Mouse (Mus musculus): ENCODE data around the gene Morn3.

Gene Morn3

DNA sequence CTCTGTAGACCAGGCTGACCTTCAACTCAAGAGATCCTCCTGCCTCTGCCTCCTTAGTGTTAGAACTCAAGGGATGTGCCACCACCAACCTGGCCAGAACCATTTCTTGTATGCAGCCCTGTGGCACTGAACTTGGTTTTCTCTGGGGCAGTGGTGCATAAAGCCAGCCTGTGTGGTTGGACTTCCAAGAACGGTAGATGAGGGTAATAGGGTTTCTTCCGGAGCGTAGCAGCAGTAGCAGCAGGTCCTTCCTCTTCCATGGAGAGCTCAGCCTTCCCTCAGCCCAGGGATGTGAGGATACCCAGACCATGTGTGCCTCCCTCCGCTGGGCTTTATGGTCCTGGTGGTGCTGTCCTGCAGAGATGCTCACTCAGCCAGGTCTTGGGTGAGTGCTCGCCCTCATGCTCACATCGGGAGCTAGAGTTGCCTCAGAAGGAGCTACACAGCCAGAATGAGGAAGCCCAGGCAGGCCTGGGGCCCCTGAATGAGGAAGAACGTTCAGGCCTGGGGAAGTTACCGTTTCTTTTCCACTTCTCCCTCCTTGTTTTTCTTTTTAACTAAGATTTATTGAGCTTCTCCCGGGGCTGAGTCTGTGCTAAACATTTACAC, 21.7 kb downstream of the Morn3 start:
- DNase-seq (ENCODE audit: low read depth, low spot score): no peak

DNA sequence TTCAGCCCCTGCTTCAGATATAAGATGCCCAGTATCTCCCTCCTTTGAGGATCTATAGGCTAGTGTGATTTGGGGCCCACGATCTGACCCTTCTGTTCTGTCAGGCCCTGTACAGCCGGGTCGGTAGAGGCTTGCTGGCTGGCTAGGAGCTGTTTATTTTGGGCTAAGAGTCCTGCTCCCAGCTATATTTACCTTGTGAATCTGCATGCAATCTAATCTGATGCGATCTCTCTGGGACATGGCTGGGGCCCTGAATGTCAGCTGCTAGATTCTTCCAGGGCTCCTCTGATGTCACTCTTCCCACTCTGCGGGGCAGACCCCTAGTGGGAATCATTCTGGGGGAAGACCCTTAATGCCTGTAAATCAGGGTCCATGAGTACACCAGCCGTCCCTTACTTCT, 22.5 kb downstream of the Morn3 start:
- no peak for DNase-seq (ENCODE audit: low read depth, low spot score)

DNA sequence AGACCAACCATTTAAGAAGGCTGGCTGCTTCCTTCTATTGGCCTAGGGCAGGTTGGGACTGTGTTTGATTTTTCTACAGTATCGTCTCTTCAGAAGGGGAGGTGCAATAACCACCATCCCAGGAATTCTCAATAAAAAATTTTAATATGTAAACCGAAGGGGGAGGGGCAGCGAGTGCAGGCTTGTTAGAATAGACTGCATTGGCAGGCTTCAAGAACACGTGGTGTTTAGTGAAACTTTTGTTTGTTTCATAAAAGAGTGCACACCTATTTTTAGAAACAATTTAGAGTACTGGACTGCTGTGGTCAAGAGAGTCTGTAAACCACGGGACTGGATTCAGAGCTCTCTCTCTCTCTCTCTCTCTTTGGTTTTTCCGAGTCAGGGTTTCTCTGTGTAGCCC, 23.8 kb downstream of the Morn3 start:
- no peak for DNase-seq (ENCODE audit: low read depth, low spot score)

DNA sequence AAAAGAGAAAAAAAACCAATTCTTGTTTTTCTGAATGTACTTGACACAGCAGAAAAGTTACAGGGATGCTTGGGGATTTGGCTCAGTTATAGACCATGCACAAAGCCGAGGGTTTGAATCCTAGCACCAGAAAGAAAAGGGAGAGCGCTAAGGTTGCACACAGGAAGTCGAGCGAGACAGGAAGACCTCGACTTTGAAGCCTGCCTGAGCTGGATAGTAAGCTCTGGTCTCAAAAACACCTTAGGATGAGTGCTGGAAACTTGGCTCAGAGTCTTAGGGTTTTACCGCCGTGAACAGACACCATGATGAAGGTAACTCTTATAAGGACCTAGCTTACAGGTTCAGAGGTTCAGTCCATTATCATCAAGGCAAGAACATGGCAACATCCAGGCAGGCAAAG, 25.4 kb downstream of the Morn3 start:
- DNase-seq (ENCODE audit: low read depth, low spot score): no peak

DNA sequence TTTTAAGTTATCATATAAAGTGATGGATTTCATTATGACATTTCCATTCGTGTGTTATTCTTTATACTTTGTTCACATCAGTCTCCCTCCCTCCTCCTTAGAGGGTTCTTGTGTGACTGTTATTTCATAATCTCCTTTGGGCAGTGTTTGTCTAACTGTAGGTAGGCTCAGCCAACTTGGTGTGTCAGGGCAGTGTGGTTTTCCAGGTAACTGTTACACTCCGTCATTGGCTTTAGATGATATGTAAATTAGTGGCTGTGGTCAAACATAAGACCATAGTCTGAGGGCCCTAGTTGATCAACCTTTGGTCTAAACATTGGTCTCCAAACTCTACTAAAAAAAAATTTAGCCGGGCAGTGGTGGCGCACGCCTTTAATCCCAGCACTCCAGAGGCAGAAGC, 26.4 kb downstream of the Morn3 start:
- DNase-seq (ENCODE audit: low read depth, low spot score): no peak

DNA sequence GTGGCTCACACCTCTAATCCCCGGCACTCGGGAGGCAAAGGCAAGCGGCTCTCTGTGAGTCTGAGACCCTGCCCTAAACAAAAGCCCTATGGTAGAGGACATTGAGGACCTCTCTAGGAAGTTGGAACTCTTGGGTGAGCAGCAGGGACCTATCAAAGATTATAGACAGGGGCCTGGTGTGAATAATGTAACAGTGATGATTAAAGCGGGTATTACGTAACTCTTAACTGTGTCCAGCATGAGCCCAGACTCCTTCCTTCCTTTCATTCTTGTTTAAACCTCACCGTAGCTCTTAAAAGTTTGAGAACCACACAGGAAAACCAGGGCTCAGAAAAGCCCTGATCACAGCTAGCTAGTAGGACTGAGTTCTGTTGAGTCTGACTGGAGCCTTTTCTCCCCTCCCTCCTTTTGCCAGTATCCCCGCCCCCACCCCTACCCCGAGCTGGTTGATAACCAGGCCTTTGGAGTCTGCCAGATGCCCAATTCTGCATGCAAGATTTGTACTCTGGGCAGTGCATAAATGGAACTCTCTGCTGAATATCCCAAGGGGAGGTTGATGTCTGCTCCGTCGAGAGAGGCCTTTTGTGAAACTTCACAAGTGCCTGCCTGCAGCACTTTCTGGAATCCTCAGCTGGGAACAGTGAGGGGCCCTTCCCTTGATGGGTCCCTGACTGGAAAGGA, 27.3 kb downstream of the Morn3 start:
- no peak for DNase-seq (ENCODE audit: low read depth, low spot score)

DNA sequence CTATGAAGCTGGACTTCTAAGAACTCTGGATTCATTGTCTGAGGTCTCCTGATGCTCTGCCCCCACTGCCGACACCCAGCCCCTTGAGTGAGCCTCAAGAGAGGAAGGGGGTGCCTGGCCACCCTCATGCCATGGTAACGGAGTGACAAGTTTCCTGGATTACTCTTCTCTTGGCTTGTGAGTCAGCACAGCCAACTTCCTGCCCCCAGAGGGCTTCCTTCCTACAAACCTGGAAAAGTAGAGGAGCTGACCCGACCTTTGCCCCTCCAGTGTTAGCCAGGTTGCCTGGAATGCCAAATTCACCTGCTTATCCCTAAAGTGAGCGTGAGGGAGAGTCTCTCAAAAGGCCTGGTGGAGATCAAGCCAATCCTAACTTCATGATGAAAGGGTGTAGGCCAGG, 29.3 kb downstream of the Morn3 start:
- no peak for DNase-seq (ENCODE audit: low read depth, low spot score)

DNA sequence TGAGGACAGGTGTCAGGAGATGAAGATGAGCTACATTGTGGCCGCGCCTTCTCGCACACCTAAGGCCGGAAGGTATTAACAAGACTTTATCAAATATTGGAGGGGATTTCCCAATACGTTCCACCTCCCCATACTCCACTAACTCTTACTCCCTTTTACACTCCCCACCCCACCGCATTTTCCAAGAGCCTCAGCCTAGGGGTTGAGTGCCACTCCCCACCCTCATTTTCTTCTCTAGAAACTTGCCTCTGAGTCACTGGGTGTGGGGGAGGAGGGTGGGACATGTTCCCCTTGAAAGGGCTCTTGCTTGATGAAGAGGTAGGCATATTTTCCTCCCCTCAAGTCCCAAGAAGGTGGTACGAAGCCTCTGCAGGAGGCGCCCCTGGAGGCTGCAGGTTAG, 30.9 kb downstream of the Morn3 start:
- DNase-seq (ENCODE audit: low read depth, low spot score): no peak

DNA sequence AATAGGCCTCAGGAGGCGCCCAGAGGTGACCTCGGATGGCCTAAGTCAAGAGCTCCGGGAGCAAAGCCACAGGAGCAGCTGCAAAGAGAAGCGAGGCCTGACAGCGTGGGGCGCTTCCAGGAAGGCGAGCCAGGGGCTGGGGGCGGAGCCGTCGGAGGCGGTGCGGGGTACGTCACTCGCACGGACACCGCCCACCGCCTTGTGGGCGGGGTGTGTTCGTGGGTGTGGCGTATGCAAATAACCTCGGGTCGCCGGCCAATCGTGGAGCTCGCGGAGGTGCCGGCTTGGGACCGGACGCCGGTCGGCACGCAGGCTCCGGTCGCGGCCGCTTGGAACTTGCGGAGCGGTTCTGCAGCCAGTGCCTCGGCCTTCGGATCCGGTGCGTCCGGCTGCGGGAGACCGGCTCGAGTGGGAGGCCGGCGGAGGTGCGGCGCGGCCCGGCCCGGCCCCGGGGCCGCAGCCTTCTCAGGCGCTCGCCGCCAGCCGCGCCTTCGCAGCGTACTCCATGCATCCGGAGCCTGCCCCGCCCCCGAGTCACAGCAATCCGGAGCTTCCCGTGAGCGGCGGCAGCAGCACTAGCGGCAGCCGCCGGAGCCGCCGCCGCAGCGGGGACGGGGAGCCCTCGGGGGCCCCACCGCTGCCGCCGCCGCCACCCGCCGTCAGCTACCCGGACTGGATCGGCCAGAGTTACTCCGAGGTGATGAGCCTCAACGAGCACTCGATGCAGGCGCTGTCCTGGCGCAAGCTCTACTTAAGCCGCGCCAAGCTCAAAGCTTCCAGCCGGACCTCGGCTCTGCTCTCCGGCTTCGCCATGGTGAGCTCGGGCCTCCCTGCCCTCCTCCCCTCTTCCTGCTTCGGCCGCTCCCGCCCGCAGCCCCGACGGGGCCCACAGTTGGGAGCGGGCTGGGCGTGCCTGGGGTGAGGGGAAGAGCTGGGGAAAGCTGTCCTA, 31.8 kb downstream of the Morn3 start, which contains the start of gene Orai1:
Gene Orai1 (plus strand): TSS at position 322 of the 949 bp plus-strand sequence.
- peak; percentile 96 for DNase-seq (ENCODE audit: low read depth, low spot score)

DNA sequence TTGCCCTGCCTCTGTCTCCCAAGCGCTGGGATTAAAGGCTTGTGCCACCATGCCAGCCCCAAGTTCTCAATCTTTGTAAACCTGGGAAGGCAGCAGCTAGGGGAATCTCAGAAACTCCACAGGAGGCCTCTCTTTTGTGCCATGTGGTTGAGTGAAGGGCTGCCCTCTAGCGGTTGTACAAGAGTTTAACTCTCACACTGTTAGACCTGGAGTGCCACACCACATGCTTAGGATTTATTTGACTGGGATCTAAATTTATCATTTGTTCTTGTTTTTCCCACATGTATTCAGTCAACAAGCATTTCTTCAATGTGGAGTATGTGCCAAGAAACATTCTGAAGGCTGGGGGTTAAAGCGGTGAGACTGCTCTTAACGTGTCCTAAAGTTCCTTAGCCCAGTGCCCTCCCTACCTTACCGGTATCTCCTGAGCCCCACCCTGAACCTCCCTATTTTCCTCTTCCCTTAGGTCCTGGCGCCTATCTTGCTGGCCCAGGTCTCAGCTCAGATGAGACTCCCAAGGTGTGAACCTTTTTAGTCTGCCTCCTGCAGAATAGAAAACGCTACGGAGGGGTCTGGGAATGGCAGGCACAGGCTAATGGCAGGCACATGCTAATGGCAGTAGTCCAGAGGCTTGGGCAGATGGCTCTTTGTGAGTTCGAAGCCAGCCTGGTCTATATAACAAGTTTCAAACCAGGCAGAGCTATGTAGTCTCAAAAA, 33.1 kb downstream of the Morn3 start:
- peak; percentile 62 for DNase-seq (ENCODE audit: low read depth, low spot score)

DNA sequence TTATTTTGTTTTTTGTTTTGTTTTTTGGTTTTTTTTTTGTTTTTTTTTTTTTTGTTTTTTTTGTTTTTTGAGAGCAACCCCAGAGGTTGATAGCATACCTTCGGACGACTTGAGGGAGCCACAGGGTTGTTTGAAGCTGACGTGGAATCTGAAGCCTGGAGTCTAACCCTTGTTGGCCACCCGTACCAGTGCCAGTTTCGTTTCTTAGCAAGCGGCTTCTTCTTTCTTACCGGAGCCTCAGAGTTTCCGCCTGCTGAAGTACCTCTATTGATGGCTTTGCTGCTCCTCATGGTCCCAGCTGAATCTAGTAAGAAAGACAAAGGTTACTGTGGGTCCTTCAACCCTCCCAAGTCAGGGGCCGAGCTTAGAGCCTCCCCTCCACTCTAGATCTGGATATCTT, 35.1 kb downstream of the Morn3 start:
- DNase-seq (ENCODE audit: low read depth, low spot score): no peak

DNA sequence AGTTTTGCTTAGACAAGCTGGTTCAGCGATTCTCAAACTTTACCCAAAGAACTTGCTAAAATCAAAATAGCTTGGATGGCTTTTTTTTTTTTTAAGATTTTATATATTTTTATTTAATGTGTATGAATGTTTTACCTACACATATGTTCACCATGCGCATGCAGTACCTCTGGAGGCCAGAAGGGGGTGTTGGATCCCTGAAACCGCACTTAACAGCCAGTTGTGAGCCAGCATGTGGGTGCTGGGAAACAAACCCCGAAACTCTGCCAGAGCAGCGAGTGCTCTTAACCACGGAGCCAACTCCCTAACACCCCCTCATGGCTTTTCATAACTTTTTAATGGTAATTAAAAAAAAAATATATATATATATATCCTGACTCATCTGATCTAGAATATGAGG, 36.0 kb downstream of the Morn3 start:
- DNase-seq (ENCODE audit: low read depth, low spot score): no peak

DNA sequence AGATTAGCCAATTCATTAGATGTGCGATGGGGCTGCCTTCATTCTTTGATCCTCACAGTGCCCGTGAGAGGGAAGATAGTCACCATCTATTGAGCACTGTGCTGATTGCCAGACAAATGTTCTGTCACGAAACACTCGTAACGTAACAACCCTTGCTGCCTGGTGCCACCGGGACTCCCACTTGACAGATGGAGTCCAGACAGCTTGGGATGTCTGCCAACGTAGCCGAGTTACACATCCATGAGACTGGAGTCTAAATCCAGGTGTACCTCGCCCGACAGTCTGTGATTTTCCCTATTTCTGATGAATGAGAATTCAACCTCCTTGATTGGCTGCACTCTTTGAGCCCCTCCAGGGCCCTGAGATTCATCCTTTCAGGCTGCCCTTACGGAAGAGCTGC, 36.9 kb downstream of the Morn3 start:
- DNase-seq (ENCODE audit: low read depth, low spot score): no peak

DNA sequence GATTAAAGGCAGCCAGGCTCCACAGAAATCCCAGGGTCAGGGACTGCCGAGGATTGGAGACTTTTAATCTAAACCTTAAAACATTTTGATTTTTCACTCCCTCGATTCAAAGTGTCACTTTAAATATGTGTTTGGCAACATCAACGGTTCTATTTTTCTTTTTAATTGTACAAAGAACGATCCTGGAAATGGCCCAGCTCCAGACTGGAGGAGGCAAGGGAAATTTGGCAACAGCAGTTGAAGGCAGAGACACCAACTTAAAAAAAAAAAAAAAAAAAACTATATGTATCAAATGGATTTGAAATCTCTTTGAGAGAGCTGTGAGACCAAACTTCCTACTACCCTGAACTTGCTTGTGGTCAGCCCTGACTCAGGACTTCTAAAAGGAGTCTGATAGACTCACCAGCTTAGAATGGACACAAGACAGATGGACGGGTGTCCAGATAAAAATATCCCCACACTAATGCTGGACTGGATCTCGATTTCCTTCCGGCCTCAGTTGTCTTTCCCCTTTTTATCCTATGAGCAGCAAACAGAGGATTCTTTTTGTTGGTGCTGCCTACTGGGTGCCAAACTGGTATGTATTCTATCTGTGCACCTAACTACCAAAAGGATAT, 37.8 kb downstream of the Morn3 start:
- no peak for DNase-seq (ENCODE audit: low read depth, low spot score)

DNA sequence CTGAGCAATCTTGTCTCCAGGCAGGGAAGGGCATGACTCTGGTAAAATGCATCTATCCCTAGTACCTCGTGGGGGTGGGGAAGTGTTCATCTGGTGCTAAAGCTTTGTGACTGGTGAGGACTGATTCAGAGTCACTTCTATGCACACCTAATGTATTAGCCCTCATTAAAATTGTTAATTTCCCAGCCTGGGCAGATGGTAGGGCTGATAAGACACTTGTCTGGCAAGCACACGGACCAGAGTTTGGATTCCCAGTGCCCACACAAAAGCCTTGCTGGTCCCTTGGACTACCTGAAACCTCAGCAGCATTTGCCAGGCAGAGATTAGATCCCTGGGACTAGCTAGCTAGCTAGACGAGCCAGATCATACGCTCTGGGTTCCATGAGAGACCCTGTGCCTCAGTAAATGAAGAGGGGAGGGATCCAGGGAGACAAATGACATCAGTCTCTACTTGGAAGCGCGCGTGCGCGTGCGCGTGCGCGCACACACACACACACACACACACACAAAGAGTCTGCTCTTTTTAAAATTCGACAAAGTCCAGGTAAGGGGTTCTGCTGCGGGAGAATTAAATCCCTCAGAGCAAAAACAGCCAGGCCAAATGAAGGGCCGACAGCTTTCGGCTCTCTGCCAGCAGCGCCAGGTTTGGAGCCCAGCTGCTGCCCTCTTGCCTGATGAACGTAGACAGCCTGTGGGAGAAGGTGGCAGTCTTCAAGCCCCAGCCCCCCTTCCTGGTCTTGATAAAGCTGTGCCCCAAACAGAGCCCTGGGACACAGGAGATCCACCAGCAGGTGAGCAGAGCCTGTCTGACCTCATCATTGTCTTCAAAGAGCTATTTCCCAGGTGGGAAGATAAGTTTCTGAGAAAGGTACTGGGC, 40.9 kb downstream of the Morn3 start:
- DNase-seq (ENCODE audit: low read depth, low spot score): no peak

DNA sequence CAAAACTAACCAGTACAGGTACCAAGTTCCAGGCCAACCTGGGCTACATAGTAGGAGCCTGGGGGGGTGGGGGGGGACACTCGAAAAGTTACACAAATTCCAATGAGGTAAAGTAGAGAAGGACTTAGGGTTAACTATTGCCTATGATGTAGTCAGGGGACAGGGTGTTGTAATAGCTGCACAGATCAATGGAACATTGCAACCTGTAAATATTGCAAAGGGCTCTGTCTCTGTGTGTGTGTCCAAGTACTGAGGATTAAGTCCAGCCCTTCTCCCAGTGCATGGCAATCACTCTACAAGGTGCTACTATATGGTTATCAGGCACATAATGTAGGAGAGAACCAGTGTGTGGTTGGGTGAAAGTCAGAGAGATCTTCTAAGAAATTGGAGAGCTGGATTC, 45.9 kb downstream of the Morn3 start:
- no peak for DNase-seq (ENCODE audit: low read depth, low spot score)

DNA sequence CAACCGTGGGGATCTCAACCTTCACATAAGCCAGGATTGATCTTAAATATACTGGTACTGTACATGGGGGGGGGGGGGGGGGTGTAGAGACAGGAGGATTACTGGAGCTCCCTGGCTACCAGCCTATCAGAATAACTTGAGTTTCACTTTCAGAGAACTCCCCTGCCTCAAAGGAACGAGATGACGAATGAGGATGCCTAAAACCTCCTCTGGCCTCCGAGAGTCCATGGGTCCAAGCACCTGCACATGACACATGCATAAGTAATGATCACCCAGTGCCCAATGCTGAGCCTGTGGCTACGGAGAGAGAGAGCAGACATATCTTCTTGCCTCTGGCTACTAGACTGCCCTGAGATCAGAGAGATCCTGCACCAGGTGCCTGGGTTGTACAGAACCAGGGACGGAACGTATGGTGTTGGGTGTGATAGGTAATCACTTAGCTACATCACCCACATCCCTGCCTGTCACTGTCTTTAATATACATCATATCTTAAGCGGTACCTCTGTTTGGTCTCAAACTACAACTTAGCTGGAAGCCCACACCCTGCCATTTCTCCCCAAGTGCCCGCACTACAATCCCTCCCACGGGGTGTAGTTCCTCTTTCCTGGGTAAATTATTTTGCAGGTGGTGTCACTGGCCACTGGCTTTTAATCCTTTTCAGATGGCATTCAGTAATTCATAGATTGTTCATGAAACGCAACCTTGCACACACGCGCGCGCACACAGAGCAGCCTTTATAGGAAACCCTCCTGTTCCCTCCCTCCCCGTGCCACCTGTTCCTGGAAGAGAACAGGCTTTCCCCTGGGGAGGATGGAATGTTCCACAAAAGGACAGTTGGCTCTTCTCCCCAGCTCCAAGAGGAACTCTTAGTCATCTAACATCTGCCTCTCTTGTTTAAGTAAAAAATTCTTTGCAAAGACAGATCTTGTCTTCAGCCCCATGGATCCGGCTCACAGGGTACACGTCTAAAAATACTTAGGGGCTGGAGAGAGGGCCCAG, 49.3 kb downstream of the Morn3 start:
- no peak for DNase-seq (ENCODE audit: low read depth, low spot score)

DNA sequence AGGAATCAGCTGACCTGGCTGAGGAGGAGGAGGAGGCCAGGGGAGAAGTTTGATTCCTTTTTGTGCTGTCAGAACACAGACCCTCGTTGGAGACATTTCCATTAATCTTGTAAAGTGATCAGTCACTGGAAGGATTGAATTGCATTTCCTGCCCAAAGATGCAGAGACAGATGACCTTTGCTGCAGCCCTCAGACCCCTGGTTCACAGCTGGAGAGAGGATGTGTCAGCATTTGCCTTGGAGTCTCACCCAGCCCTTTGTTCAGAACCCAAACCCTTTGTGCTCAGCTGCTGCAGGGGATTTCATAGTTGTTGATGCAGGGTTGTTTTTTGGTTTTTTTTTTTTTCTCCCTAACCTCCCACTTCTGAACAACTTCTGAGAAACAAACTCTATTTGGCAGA, 51.9 kb downstream of the Morn3 start:
- no peak for DNase-seq (ENCODE audit: low read depth, low spot score)

DNA sequence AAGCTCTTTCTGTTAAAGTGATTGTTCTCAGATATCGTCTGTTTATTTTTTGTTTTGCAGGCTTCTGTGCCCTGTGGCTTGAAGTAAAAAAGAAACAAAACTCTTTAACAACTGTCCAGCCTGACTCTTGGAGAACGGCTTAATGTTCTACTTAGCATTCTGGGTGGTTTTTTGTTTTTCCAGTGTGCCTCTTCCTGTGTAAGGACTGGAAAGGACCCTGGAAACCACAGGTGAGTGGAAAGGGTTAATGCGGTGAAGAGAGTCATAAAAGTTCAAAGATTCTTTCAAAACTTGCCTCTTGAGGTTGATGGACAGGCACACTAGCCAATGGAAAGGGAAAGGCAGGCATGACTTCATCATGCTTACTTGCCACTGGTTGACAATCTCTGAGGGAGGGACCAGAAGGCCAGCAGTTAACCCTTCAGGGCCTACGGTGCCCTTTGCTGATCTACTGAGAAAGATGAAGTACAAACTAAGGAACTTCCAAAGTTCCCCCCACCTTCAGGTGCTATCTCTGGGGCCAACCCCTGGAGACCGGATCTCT, 52.4 kb downstream of the Morn3 start:
- DNase-seq (ENCODE audit: low read depth, low spot score): peak; percentile 56

Measured in c-Kit-negative CD71-positive TER-119-positive erythroid progenitor cells, embryonic 14.5 days (primary cell).